Mouse (Mus musculus): ENCODE results near the gene C7.

Gene C7

DNA sequence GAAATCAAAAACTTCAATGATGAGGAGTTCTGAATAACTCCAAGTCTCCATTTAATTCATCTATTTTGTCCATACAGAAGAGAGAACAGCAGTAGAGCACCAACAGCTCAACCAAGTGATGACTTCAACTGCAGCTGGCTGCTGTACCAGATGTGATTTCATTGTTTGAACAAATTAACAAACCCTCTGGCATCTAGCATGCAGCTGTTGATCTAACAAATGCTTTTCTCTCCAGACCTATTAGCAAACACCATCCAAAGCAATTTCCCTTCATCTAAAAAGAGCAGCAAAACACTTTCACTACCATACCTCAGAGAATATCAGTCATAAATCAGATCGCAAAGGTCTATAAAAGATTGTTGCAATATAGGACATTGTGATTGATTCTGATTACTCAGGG lies 90.2 kb downstream of the C7 start:
- no peak for DNase-seq (ENCODE audit: low read depth)

Data from induced T-regulatory cell, adult 2 months (primary cell).